Mouse (Mus musculus): ENCODE measurements around the gene Fbxo45.
A peak's percentile ranks its signal among the peaks of the same experiment; 100 is the strongest.

Fbxo45 gene

DNA sequence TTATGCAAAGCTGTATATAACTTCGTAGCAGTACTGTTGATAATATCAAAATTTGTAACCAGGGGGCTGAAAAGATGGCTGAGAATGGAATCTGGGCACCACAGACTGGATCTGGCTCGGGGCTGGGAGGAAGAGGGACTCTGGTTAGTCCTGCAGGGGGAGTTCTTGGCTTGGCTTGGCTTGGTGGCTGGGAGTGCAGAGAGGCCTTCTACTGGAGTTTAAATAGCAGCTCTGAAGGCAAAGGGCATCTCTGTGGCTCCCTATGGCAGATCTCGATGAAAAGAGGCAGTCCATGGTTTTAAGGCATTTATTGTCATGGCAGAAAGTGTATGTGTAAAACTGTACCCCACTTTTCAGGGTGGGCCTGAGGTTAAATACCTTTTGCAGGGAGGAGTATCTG is 42.1 kb downstream of the Fbxo45 start:
- no peak for DNase-seq (ENCODE audit: low spot score in 2 of 2)

DNA sequence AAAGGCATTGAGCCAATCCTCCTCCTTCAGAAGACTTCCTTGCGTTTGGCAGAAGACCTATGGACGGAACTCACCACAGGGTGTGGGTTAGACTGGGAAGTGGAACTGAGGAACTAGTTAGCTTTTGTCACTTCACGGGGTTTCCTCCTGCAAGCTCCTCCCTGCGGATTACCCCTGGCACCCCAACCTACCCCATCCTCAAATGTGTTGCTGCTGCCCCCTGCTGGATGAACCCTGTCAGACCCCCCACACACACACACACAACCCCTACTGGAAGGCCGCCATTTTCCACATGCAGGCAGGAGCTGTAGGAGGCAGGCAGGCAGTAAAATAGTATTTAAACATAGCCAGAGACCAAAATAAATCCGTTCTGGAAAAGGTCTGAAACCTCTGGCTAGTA is 44.3 kb downstream of the Fbxo45 start:
- DNase-seq (ENCODE audit: low spot score in 2 of 2) = peak; percentile 15 to 43

DNA sequence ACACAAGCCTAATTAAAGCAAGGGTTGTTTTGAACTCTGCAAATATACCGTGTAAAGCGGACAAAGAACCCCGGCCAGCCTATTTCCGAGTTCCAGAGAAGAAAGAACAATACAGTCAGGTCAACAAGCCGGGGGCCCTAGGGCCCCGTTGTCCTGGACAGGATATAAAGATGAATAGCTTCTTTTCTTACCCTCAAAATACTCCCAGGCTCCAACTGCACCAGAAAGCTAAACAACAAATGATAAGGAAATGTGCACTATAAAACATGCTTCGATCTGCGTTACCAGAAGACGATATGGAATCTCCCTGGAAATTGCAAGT is 46.0 kb downstream of the Fbxo45 start:
- no peak for DNase-seq (ENCODE audit: low spot score in 2 of 2)

DNA sequence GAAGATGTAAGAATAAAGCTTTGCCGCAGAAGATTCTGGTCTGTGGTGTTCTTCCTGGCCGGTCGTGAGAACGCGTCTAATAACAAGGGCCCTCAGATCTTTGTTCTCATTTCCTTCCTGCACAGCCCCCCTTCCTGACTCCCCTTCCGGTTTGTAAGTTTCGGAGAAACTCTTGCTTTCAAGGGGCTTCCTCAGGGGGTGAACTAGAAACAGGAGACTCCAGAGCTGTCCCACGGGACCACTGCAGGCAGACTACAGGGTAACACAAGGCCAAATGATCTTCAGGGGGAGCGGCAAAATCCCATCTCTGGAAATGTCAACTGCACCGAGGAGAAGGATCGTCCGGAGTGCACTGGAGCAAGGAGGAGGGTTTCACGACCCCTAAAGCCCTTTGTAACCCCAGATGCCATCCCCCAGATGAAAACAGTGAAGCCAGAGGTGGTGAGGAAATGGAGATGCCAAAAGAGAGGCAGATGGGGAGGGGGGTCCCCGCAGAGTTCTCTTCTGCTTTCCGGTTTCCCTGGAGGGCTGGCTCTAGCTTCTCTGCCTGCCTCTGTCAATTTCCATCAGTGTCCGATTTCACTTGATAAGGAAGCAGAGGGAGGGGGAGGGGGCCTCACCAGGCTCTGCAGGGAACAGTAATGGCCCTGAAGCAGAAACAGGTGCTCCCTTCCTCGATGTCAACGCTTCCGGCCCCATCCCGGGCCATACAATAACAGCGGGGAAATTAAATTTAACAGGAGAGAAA is 46.5 kb downstream of the Fbxo45 start:
- no peak for DNase-seq (ENCODE audit: low spot score in 2 of 2)

DNA sequence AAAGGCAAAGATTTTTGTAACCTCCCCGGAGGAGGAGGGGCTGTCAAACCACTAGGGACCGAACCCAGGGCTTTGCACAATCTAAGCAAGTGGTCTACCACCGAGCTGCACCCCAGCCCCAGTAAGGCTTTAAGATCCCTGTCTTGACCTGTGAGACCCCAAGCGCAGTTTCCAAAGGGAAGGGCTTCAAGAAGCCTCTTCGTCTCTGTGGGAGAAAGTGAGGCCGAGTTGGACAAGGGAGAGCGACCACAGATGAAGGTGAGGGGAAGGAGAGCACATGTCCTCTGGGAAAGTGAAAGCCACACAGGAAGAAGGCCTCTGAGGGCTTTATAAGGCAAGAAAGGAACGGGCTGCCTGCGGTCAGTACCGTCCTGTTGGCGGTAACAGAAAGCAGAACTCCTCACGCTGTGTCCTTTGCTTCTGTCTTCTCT is 56.9 kb downstream of the Fbxo45 start:
- no peak for DNase-seq (ENCODE audit: low spot score in 2 of 2)

DNA sequence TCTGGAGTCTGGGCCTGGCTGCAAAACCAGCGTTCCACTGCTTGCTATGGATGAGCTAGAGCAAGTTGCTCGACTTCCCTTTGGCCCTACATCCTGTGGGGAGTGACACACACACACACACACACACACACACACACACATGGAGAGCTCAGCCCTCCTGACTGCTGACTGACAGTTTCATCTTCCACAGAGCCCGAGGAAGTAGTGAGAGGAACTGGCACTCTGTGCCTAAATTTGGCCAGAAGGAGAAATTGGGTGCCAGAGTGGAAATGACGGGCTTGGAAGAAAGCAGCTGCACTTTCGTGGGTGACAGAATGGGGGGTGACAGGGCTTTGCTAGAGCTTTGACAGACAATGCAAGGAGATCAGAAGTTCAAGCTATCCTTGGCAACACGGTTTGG is 57.8 kb downstream of the Fbxo45 start:
- no peak for DNase-seq (ENCODE audit: low spot score in 2 of 2)

DNA sequence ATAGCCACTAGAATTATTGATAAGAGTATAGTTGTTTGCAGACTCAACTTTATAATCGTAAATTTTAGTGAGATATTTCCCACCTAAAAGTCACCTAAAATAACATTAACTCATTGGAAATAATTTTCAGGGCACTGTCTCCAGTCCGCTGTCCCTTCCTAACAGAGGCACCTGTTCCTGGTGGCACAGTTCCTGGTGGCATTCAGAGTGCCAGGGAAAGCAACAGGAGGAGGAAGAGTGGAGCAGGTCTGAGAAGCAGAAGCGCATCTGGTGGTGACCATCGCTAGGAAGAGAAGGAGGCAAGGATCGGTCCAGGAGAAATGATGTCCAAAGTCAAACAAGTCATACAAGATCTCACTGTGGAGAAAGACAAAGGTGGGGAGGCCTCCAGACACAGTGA is 60.9 kb downstream of the Fbxo45 start:
- no peak for DNase-seq (ENCODE audit: low spot score in 2 of 2)

Measured in frontal cortex, postnatal 25 days (tissue).